Mouse (Mus musculus) ES-E14 (cell line): ENCODE measurements around the gene Tbc1d8b.
"Not testable (repeated sequence)": the region's sequence is repeated elsewhere in the genome, so short reads cannot be mapped to it uniquely, and the experiment has no call there.

ENCODE experiments used
- HCFC1 ChIP-seq: IDR thresholded peaks from 2 replicates; pipeline ENCODE4 v1.6.1; 2012; ENCODE audit warnings: low read length, inconsistent platforms, borderline replicate concordance; ENCODE audit not compliant: insufficient read depth
- ZC3H11A ChIP-seq: IDR thresholded peaks from 2 replicates; pipeline ENCODE4 v1.6.1; 2012; ENCODE audit warnings: low read depth, mild to moderate bottlenecking, inconsistent platforms, low read length, borderline replicate concordance
- ZNF384 ChIP-seq: IDR thresholded peaks from 2 replicates; pipeline ENCODE4 v1.6.1; 2012; ENCODE audit warnings: low read depth, low read length, inconsistent platforms

- not testable (repeated sequence) for TF ChIP-seq ZNF384, HCFC1, ZC3H11A
Observed at GRCm38 (mm10) chrX:139758634-139759033, 73.8 kb downstream of the Tbc1d8b start.
